Mouse (Mus musculus) cerebellum, adult 11-12 months (tissue): ENCODE data around the gene Rnf167.

Source experiments
- DNase-seq: peaks from one replicate; pipeline ENCODE4 v3.0.0; 2022

Rnf167 gene

GRCm38 (mm10) chr11:70638714-70639278 is 8.2 kb upstream of the Rnf167 start, which contains the start of gene Gp1ba:
Gene Gp1ba, plus strand, starts transcription at chr11:70639122.
- no peak for DNase-seq

GRCm38 (mm10) chr11:70639976-70640375 is 7.1 kb upstream of the Rnf167 start:
- no peak for DNase-seq

- no peak for DNase-seq
Observed at GRCm38 (mm10) chr11:70641241-70641640, 5.8 kb upstream of the Rnf167 start.

- DNase-seq = no peak
Observed at GRCm38 (mm10) chr11:70643051-70643450, 4.0 kb upstream of the Rnf167 start.

- DNase-seq = peak; percentile 60
Observed at GRCm38 (mm10) chr11:70644564-70645103, 2.4 kb upstream of the Rnf167 start.

GRCm38 (mm10) chr11:70645461-70646258 is 1.4 kb upstream of the Rnf167 start:
- peak; percentile 61 for DNase-seq

- DNase-seq = peak; percentile 76
Observed at GRCm38 (mm10) chr11:70646259-70646555, 828 bp upstream of the Rnf167 start.

GRCm38 (mm10) chr11:70647716-70648420 is 833 bp downstream of the Rnf167 start:
- DNase-seq = peak; percentile 66

- no peak for DNase-seq
Observed at GRCm38 (mm10) chr11:70648512-70648911, 1.5 kb downstream of the Rnf167 start.

- no peak for DNase-seq
Observed at GRCm38 (mm10) chr11:70649185-70649734, 2.2 kb downstream of the Rnf167 start.

GRCm38 (mm10) chr11:70650322-70651175 is 3.5 kb downstream of the Rnf167 start:
- DNase-seq = no peak

GRCm38 (mm10) chr11:70651391-70651790 is 4.4 kb downstream of the Rnf167 start:
- no peak for DNase-seq

- DNase-seq = peak; percentile 54
Observed at GRCm38 (mm10) chr11:70652029-70652883, 5.2 kb downstream of the Rnf167 start.

- no peak for DNase-seq
Observed at GRCm38 (mm10) chr11:70652884-70653344, 5.9 kb downstream of the Rnf167 start.

GRCm38 (mm10) chr11:70653345-70654197 is 6.5 kb downstream of the Rnf167 start:
- peak; percentile 68 for DNase-seq

GRCm38 (mm10) chr11:70654198-70654922 is 7.3 kb downstream of the Rnf167 start, which contains the start of gene Pfn1:
Gene Pfn1, minus strand, starts transcription at chr11:70654644.
- peak; percentile 82 for DNase-seq

- peak; percentile 86 for DNase-seq
Observed at GRCm38 (mm10) chr11:70654923-70655570, 8.0 kb downstream of the Rnf167 start.

GRCm38 (mm10) chr11:70655571-70656455 is 8.8 kb downstream of the Rnf167 start:
- peak; percentile 68 for DNase-seq
